ENCODE assay signal across 9 mouse cellular contexts in the genomic region with DNA sequence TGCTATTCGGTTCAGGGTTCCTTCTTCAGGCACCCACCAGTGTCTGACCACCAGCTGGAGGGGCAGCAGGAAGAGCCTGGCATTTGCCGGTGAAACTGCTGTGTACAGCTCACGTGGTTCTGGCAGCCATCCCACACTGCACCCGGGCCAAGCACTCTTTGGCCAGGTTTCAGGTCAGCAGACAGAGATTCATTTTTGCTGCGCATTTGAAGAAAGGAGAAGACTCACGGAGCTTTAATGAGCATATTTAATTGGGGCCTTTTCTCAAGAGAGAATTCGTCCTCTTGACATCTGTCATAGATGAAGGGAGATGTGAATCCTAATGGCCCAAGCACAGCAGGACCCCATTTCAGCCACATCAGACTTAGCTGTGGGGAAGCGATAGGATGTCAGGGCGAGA.
A peak's percentile ranks its signal among the peaks of the same experiment; 100 is the strongest.
DNase-seq lines count a peak whose midpoint lies in the region; ATAC-seq lines count a peak whose summit lies in the region.
"Had no signal": no experiment of that assay in that cellular context is flagged by ENCODE, and none has a peak within 500 bp of the region (broad histone marks: within the 10 kb centered on the region; RNA-seq: fewer than 3 reads in every experiment).

No protein-coding gene starts in this region.

- no peak overlapping the region for H3K9ac ChIP-seq in midbrain, embryonic 15.5 days
- H3K9ac ChIP-seq: midbrain, embryonic 12.5 days had no signal

- intact Hi-C loops in gastrocnemius, postnatal 36 days (cut with DNase I) = no loop called here

- no peaks in the 10 kb centered on the region for H3K4me1 ChIP-seq in midbrain, embryonic 15.5 days
- H3K4me1 ChIP-seq in limb, embryonic 10.5 days = no peaks in the 10 kb centered on the region
- H3K4me1 ChIP-seq: midbrain, embryonic 12.5 days had no signal

- no peak overlapping the region for H3K4me3 ChIP-seq in midbrain, embryonic 15.5 days
- no peak overlapping the region for H3K4me3 ChIP-seq in limb, embryonic 10.5 days
- H3K4me3 ChIP-seq: midbrain, embryonic 12.5 days had no signal

- no peak overlapping the region for H3K27ac ChIP-seq in midbrain, embryonic 15.5 days
- no peak overlapping the region for H3K27ac ChIP-seq in limb, embryonic 10.5 days
- H3K27ac ChIP-seq: midbrain, embryonic 12.5 days had no signal

- peak; percentile 34 for DNase-seq in gastrocnemius, postnatal 10 days
- no peak for DNase-seq in gastrocnemius, postnatal 36 days
- DNase-seq in ovary, postnatal 10 days (ENCODE audit: low spot score) = peak; percentile 14
- DNase-seq in ovary, adult 18-20 months (ENCODE audit: low spot score) = no peak
- peak; percentile 17 for DNase-seq in fibroblast of lung, adult 2 months (ENCODE audit: low read depth)
- no peak for DNase-seq in limb, embryonic 10.5 days (ENCODE audit: low spot score)
- no peak for DNase-seq in thymus, postnatal 25 days

- no peaks in the 10 kb centered on the region for H3K36me3 ChIP-seq in midbrain, embryonic 15.5 days (replicated peaks)
- no peaks in the 10 kb centered on the region for H3K36me3 ChIP-seq in limb, embryonic 10.5 days
- H3K36me3 ChIP-seq: midbrain, embryonic 12.5 days had no signal

- 58% methylated on average over 9 of the region's 9 CpGs for WGBS in midbrain, embryonic 15.5 days
- 87% methylated on average over 9 of the region's 9 CpGs for WGBS in limb, embryonic 10.5 days

- no peaks in the 10 kb centered on the region for H3K27me3 ChIP-seq in midbrain, embryonic 15.5 days (replicated peaks)
- H3K27me3 ChIP-seq in limb, embryonic 10.5 days (ENCODE audit: low read depth, poor library complexity, severe bottlenecking) = no peaks in the 10 kb centered on the region
- H3K27me3 ChIP-seq: midbrain, embryonic 12.5 days had no signal

- no peaks in the 10 kb centered on the region for H3K9me3 ChIP-seq in midbrain, embryonic 15.5 days
- H3K9me3 ChIP-seq in limb, embryonic 10.5 days (replicated peaks) = no peaks in the 10 kb centered on the region
- H3K9me3 ChIP-seq: midbrain, embryonic 12.5 days had no signal

- no peak overlapping the region for H3K4me2 ChIP-seq in midbrain, embryonic 15.5 days
- H3K4me2 ChIP-seq: midbrain, embryonic 12.5 days had no signal

- peak; percentile 73 for ATAC-seq in midbrain, embryonic 15.5 days (replicated peaks)

Comparison
In these comparisons a context has a peak if more than half of its experiments do, and no peak if none do; other contexts are left out.
1. DNase-seq: peak in gastrocnemius, postnatal 10 days (single experiment), ovary, postnatal 10 days (single experiment) and fibroblast of lung, adult 2 months (single experiment); none in gastrocnemius, postnatal 36 days (0 of 2), ovary, adult 18-20 months (single experiment), limb, embryonic 10.5 days (single experiment) and thymus, postnatal 25 days (single experiment).